Mouse (Mus musculus) kidney, embryonic 16.5 days (tissue): Measurements from ENCODE around the gene Sec61b. TPM values are rescaled to one million over a fixed set of nuclear protein-coding genes. Genes with fewer than 3 reads are reported as not detected.

Source experiments
- ATAC-seq: fragments of 200-750 bp; cut with Nextera tagmentation; 2 replicates; pipeline ENCODE4 v1.8.0; 2017; ENCODE audit warnings: moderate TSS enrichment; ENCODE audit not compliant: low FRiP score, low TSS enrichment
- H3K27ac ChIP-seq: fragments of 300-500 bp; sonication (generic); 2 replicates; pipeline ENCODE4 v1.5.1; 2014; ENCODE audit warnings: low read length
- H3K27me3 ChIP-seq: fragments of 300-500 bp; sonication (generic); 2 replicates; pipeline ENCODE4 v1.6.1; 2014; ENCODE audit warnings: low read length, control low read depth, mixed read lengths; ENCODE audit not compliant: insufficient read depth
- H3K36me3 ChIP-seq: fragments of 300-500 bp; sonication (generic); 2 replicates; pipeline ENCODE4 v1.6.1; 2014; ENCODE audit warnings: low read length, control low read depth, mixed read lengths; ENCODE audit not compliant: insufficient read depth
- H3K4me1 ChIP-seq: fragments of 300-500 bp; sonication (generic); 2 replicates; pipeline ENCODE4 v1.6.1; 2014; ENCODE audit warnings: low read length, control low read depth, mixed read lengths; ENCODE audit not compliant: insufficient read depth
- H3K4me2 ChIP-seq: fragments of 300-500 bp; sonication (generic); replicated peaks from 2 replicates; pipeline ENCODE4 v1.6.1; 2014; ENCODE audit warnings: low read depth, low read length
- H3K4me3 ChIP-seq: fragments of 300-500 bp; sonication (generic); 2 replicates; pipeline ENCODE4 v1.5.1; 2014; ENCODE audit warnings: mild to moderate bottlenecking, low read length
- H3K9ac ChIP-seq: fragments of 300-500 bp; sonication (generic); replicated peaks from 2 replicates; pipeline ENCODE4 v1.6.1; 2014; ENCODE audit warnings: low read length
- H3K9me3 ChIP-seq: fragments of 300-500 bp; sonication (generic); 2 replicates; pipeline ENCODE4 v1.6.1; 2016; ENCODE audit warnings: low read length, control low read depth
- WGBS: fragments of 180-500 bp; shearing (Covaris S2); extraction: QIAGEN DNeasy Blood & Tissue Kit; methylation state at CpG from one replicate; pipeline ENCODE4 v1.1.7; 2014; 5-methylcytosine and 5-hydroxymethylcytosine counted together
- polyA plus RNA-seq: library from polyadenylated mRNA; unstranded; fragments of >200 nt; fragmentation: Nextera tagmentation; extraction: Ambion mirVana; gene quantifications from 2 replicates; pipeline ENCODE4 v1.2.1, GENCODE M21; 2015

Gene Sec61b
- polyA plus RNA-seq, 1 experiment from 2014 or later: 388 TPM

- Histone ChIP-seq H3K27ac (peak overlapping the region; percentile 96), H3K36me3 (peaks cover 48% of the 10 kb centered on the region), H3K4me3 (peak overlapping the region; percentile 88), H3K27me3 (no peaks in the 10 kb centered on the region), H3K9me3 (peaks cover 3% of the 10 kb centered on the region; the same call in 1 of the 2 replicates), H3K4me2 (peak overlapping the region; percentile 69), H3K4me1 (peaks cover 24% of the 10 kb centered on the region), H3K9ac (peak overlapping the region; percentile 90)
- WGBS: 14% methylated on average over 31 of the region's 31 CpGs
- ATAC-seq: peak; percentile 29
Measured at GRCm38 (mm10) chr4:47474730-47475643, 529 bp downstream of the Sec61b start.

GRCm38 (mm10) chr4:47477539-47477938, 3.1 kb downstream of the Sec61b start:
- peaks cover 46% of the 10 kb centered on the region for H3K36me3 ChIP-seq
- H3K9ac ChIP-seq: no peak overlapping the region
- no peaks in the 10 kb centered on the region for H3K9me3 ChIP-seq
- H3K27ac ChIP-seq: no peak overlapping the region
- no peak overlapping the region for H3K4me2 ChIP-seq
- H3K4me1 ChIP-seq: peaks cover 23% of the 10 kb centered on the region
- 90% methylated on average over 6 of the region's 6 CpGs for WGBS
- ATAC-seq: no peak
- H3K27me3 ChIP-seq: no peaks in the 10 kb centered on the region
- H3K4me3 ChIP-seq: no peak overlapping the region

GRCm38 (mm10) chr4:47480095-47480494, 5.6 kb downstream of the Sec61b start:
- peaks cover 58% of the 10 kb centered on the region for H3K36me3 ChIP-seq
- no peak overlapping the region for H3K4me3 ChIP-seq
- H3K4me1 ChIP-seq: peaks cover 13% of the 10 kb centered on the region
- no peak overlapping the region for H3K9ac ChIP-seq
- no peak overlapping the region for H3K27ac ChIP-seq
- no peaks in the 10 kb centered on the region for H3K9me3 ChIP-seq
- no peak for ATAC-seq
- 94% methylated on average over 13 of the region's 13 CpGs for WGBS
- no peak overlapping the region for H3K4me2 ChIP-seq
- H3K27me3 ChIP-seq: no peaks in the 10 kb centered on the region

- no peak overlapping the region for H3K27ac ChIP-seq
- H3K9ac ChIP-seq: no peak overlapping the region
- H3K27me3 ChIP-seq: no peaks in the 10 kb centered on the region
- H3K4me3 ChIP-seq: no peak overlapping the region
- H3K4me1 ChIP-seq: peaks cover 8% of the 10 kb centered on the region
- ATAC-seq: no peak
- peaks cover 58% of the 10 kb centered on the region for H3K36me3 ChIP-seq
- WGBS: 92% methylated on average over 9 of the region's 9 CpGs
- no peak overlapping the region for H3K4me2 ChIP-seq
- H3K9me3 ChIP-seq: no peaks in the 10 kb centered on the region
Measured at GRCm38 (mm10) chr4:47480576-47480975, 6.1 kb downstream of the Sec61b start.

- H3K4me3 ChIP-seq: no peak overlapping the region
- 75% methylated on average over 6 of the region's 6 CpGs for WGBS
- H3K36me3 ChIP-seq: no peaks in the 10 kb centered on the region
- no peak for ATAC-seq
- no peaks in the 10 kb centered on the region for H3K9me3 ChIP-seq
- H3K9ac ChIP-seq: no peak overlapping the region
- no peak overlapping the region for H3K4me2 ChIP-seq
- no peak overlapping the region for H3K27ac ChIP-seq
- no peaks in the 10 kb centered on the region for H3K27me3 ChIP-seq
- no peaks in the 10 kb centered on the region for H3K4me1 ChIP-seq
Measured at GRCm38 (mm10) chr4:47491243-47491642, 16.8 kb downstream of the Sec61b start.

- no peak for ATAC-seq
- H3K36me3 ChIP-seq: no peaks in the 10 kb centered on the region
- H3K27me3 ChIP-seq: no peaks in the 10 kb centered on the region
- H3K4me1 ChIP-seq: no peaks in the 10 kb centered on the region
- H3K4me3 ChIP-seq: no peak overlapping the region
- H3K27ac ChIP-seq: no peak overlapping the region
- no peak overlapping the region for H3K4me2 ChIP-seq
- H3K9me3 ChIP-seq: no peaks in the 10 kb centered on the region
- WGBS: 55% methylated on average over 12 of the region's 12 CpGs
- no peak overlapping the region for H3K9ac ChIP-seq
Measured at GRCm38 (mm10) chr4:47492311-47493086, 18.0 kb downstream of the Sec61b start.

- Histone ChIP-seq H3K9ac (no peak overlapping the region), H3K27me3 (no peaks in the 10 kb centered on the region), H3K4me2 (no peak overlapping the region), H3K4me1 (no peaks in the 10 kb centered on the region), H3K9me3 (no peaks in the 10 kb centered on the region), H3K27ac (no peak overlapping the region), H3K4me3 (no peak overlapping the region), H3K36me3 (no peaks in the 10 kb centered on the region)
- 81% methylated on average over 8 of the region's 8 CpGs for WGBS
- no peak for ATAC-seq
Measured at GRCm38 (mm10) chr4:47493456-47493855, 19.0 kb downstream of the Sec61b start.

- Histone ChIP-seq H3K9ac (no peak overlapping the region), H3K4me1 (no peaks in the 10 kb centered on the region), H3K27me3 (no peaks in the 10 kb centered on the region), H3K4me2 (no peak overlapping the region), H3K36me3 (no peaks in the 10 kb centered on the region), H3K27ac (no peak overlapping the region), H3K9me3 (no peaks in the 10 kb centered on the region), H3K4me3 (no peak overlapping the region)
- 52% methylated on average over 1 of the region's 1 CpGs for WGBS
- no peak for ATAC-seq
Measured at GRCm38 (mm10) chr4:47494137-47494536, 19.7 kb downstream of the Sec61b start.

- Histone ChIP-seq H3K9me3 (no peaks in the 10 kb centered on the region), H3K27ac (no peak overlapping the region), H3K9ac (no peak overlapping the region), H3K4me1 (no peaks in the 10 kb centered on the region), H3K27me3 (no peaks in the 10 kb centered on the region), H3K36me3 (no peaks in the 10 kb centered on the region), H3K4me3 (no peak overlapping the region), H3K4me2 (no peak overlapping the region)
- ATAC-seq: no peak
- WGBS: 83% methylated on average over 2 of the region's 2 CpGs
Measured at GRCm38 (mm10) chr4:47494686-47495085, 20.2 kb downstream of the Sec61b start.
